Mouse (Mus musculus): ENCODE results near the gene BC048507. TPM values are rescaled to one million over a fixed set of nuclear protein-coding genes. Genes with fewer than 3 reads are reported as not detected.

BC048507 gene
- total RNA-seq, 1 experiment from 2014 or later = not detected

DNA sequence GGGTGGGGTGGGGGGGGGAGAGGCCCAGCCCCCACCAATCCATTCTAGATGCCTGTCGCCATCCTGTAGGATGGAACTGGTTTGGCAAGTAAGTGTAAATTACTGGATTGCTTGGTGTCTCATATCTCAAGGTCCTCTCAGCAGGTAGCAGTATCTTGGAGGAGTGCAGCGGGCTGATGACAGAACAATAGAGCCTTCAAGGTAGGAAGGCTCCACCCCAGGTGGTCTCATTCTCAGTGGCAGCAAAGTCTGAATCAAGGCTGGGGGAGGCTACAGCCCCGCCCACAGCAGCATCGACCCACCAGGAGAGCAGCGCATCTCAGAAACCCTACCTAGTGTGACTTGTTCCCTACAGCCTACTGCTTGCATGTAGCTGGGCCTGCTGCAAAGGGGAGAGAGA is 46.6 kb downstream of the BC048507 start:
- ATAC-seq (replicated peaks; ENCODE audit: insufficient number of reproducible peaks, low FRiP score, low TSS enrichment, poor library complexity, severe bottlenecking) = no peak

Other genes starting within 250 kb of the BC048507 start
- gene Gm49345, start 225.6 kb upstream of the BC048507 start, total RNA-seq (2017) = 6.5 TPM in 1 of 3 replicates, not detected in the others
- 16.0 to 20.3 TPM (median 16.8 TPM) in 3 replicates for gene Zfp729a, start 225.5 kb upstream of the BC048507 start, total RNA-seq (2017)
- gene Zfp738, start 176.3 kb upstream of the BC048507 start, total RNA-seq (2017) = 16.9 to 22.4 TPM (median 21.2 TPM) in 3 replicates
- gene Zfp65, start 134.2 kb upstream of the BC048507 start, total RNA-seq (2017) = 6.9 to 15.2 TPM (median 14.5 TPM) in 3 replicates
- gene Zfp85, start 108.1 kb upstream of the BC048507 start, total RNA-seq (2017) = 6.6 to 8.8 TPM (median 8.6 TPM) in 3 replicates
- gene Zfp493, start 83.6 kb upstream of the BC048507 start, total RNA-seq (2017) = 0.85 to 2.1 TPM in 2 of 3 replicates, not detected in the other
- 5.4 to 8.3 TPM (median 7.8 TPM) in 3 replicates for gene Zfp273, start 49.6 kb upstream of the BC048507 start, total RNA-seq (2017)
- gene Gm10037, start 32.2 kb upstream of the BC048507 start, total RNA-seq (2017) = 1.1 TPM in 1 of 3 replicates, not detected in the others

Data from monocyte, adult 5-6 weeks (primary cell).